Mouse (Mus musculus) heart, embryonic 16.5 days (tissue): ENCODE results near the gene E2f1. TPM values are rescaled to one million over a fixed set of nuclear protein-coding genes. Genes with fewer than 3 reads are reported as not detected.

ENCODE experiments used
- ATAC-seq: fragments of 200-750 bp; cut with Nextera tagmentation; replicated peaks from 2 replicates; pipeline ENCODE4 v1.8.0; 2017; ENCODE audit warnings: moderate number of reproducible peaks; ENCODE audit not compliant: insufficient read depth, low FRiP score; ENCODE audit errors: extremely low read depth
- H3K27ac ChIP-seq: fragments of 300-500 bp; sonication (generic); 2 replicates; pipeline ENCODE4 v1.5.1; 2014; ENCODE audit warnings: mild to moderate bottlenecking, low read length, control low read depth, moderate library complexity
- H3K27me3 ChIP-seq: fragments of 300-500 bp; sonication (generic); 2 replicates; pipeline ENCODE4 v1.6.1; 2014; ENCODE audit warnings: low read length, mixed read lengths; ENCODE audit not compliant: control insufficient read depth, insufficient read depth
- H3K36me3 ChIP-seq: fragments of 300-500 bp; sonication (generic); 2 replicates; pipeline ENCODE4 v1.6.1; 2014; ENCODE audit not compliant: control insufficient read depth, insufficient read depth
- H3K4me1 ChIP-seq: fragments of 300-500 bp; sonication (generic); 2 replicates; pipeline ENCODE4 v1.6.1; 2014; ENCODE audit warnings: low read length, mixed read lengths; ENCODE audit not compliant: control insufficient read depth, insufficient read depth
- H3K4me2 ChIP-seq: fragments of 300-500 bp; sonication (generic); 2 replicates; pipeline ENCODE4 v1.6.1; 2014; ENCODE audit warnings: low read depth, mild to moderate bottlenecking, control low read depth, low read length
- H3K4me3 ChIP-seq: fragments of 300-500 bp; sonication (generic); 2 replicates; pipeline ENCODE4 v1.5.1; 2014; ENCODE audit warnings: mild to moderate bottlenecking, control low read depth, low read length
- H3K9ac ChIP-seq: fragments of 300-500 bp; sonication (generic); 2 replicates; pipeline ENCODE4 v1.6.1; 2014; ENCODE audit warnings: low read length, control low read depth
- H3K9me3 ChIP-seq: fragments of 300-500 bp; sonication (generic); replicated peaks from 2 replicates; pipeline ENCODE4 v1.6.1; 2016; ENCODE audit warnings: low read length; ENCODE audit not compliant: control insufficient read depth
- WGBS: fragments of 180-500 bp; shearing (Covaris S2); extraction: QIAGEN DNeasy Blood & Tissue Kit; methylation state at CpG from one replicate; pipeline ENCODE4 v1.1.7; 2014; 5-methylcytosine and 5-hydroxymethylcytosine counted together
- polyA plus RNA-seq: library from polyadenylated mRNA; unstranded; fragments of >200 nt; fragmentation: Nextera tagmentation; extraction: Ambion mirVana; gene quantifications from 2 replicates; pipeline ENCODE4 v1.2.1, GENCODE M21; 2015

The E2f1 gene
- polyA plus RNA-seq, 1 experiment from 2014 or later, result 18.9 TPM

- no peaks in the 10 kb centered on the region for H3K9me3 ChIP-seq
- H3K4me2 ChIP-seq, result peak within 1 kb of the TSS; percentile 77
- peak within 1 kb of the TSS; percentile 84 for H3K4me3 ChIP-seq
- H3K36me3 ChIP-seq, result no peaks in the 10 kb centered on the region
- peak; percentile 100 for ATAC-seq
- H3K27me3 ChIP-seq, result no peaks in the 10 kb centered on the region
- WGBS, result 0% methylated on average over 13 of the region's 13 CpGs
- peak within 1 kb of the TSS; percentile 95 for H3K9ac ChIP-seq
- H3K27ac ChIP-seq, result peak within 1 kb of the TSS; percentile 76
- H3K4me1 ChIP-seq, result peaks cover 10% of the 10 kb centered on the region
These were observed 34.0 kb upstream of the E2f1 start, which contains the start of gene Pxmp4 for GRCm38 (mm10) chr2:154603638-154604153. TSS of gene Pxmp4 (minus strand) at chr2:154603708.

GRCm38 (mm10) chr2:154603007-154603637, 33.4 kb upstream of the E2f1 start:
- Histone ChIP-seq H3K27ac (peak overlapping the region; percentile 76), H3K4me3 (peak overlapping the region; percentile 84), H3K36me3 (no peaks in the 10 kb centered on the region), H3K9me3 (no peaks in the 10 kb centered on the region), H3K27me3 (no peaks in the 10 kb centered on the region), H3K9ac (peak overlapping the region; percentile 95), H3K4me2 (peak overlapping the region; percentile 77), H3K4me1 (peaks cover 10% of the 10 kb centered on the region)
- ATAC-seq, result no peak
- 11% methylated on average over 22 of the region's 22 CpGs for WGBS

GRCm38 (mm10) chr2:154601324-154601723, 31.6 kb upstream of the E2f1 start:
- no peak overlapping the region for H3K27ac ChIP-seq
- no peak overlapping the region for H3K4me2 ChIP-seq
- ATAC-seq, result no peak
- 70% methylated on average over 3 of the region's 3 CpGs for WGBS
- peaks cover 10% of the 10 kb centered on the region for H3K4me1 ChIP-seq
- no peaks in the 10 kb centered on the region for H3K9me3 ChIP-seq
- H3K27me3 ChIP-seq, result no peaks in the 10 kb centered on the region
- H3K9ac ChIP-seq, result no peak overlapping the region
- H3K4me3 ChIP-seq, result no peak overlapping the region
- no peaks in the 10 kb centered on the region for H3K36me3 ChIP-seq

- 72% methylated on average over 6 of the region's 6 CpGs for WGBS
These were observed 30.9 kb upstream of the E2f1 start for GRCm38 (mm10) chr2:154600586-154600985.

GRCm38 (mm10) chr2:154597399-154597798, 27.7 kb upstream of the E2f1 start:
- no peak for ATAC-seq
- no peak overlapping the region for H3K4me2 ChIP-seq
- H3K4me3 ChIP-seq, result no peak overlapping the region
- H3K27ac ChIP-seq, result no peak overlapping the region
- H3K27me3 ChIP-seq, result no peaks in the 10 kb centered on the region
- peaks cover 3% of the 10 kb centered on the region; the same call in 1 of the 2 replicates for H3K9me3 ChIP-seq
- H3K4me1 ChIP-seq, result no peaks in the 10 kb centered on the region
- WGBS, result 89% methylated on average over 3 of the region's 3 CpGs
- no peak overlapping the region for H3K9ac ChIP-seq
- H3K36me3 ChIP-seq, result no peaks in the 10 kb centered on the region

More at GRCm38 (mm10) chr2:154600586-154600985, 30.9 kb upstream of the E2f1 start:
- ATAC-seq, result no peak
- Histone ChIP-seq H3K4me2 (no peak overlapping the region), H3K27ac (no peak overlapping the region), H3K36me3 (no peaks in the 10 kb centered on the region), H3K9me3 (no peaks in the 10 kb centered on the region), H3K27me3 (no peaks in the 10 kb centered on the region), H3K4me3 (no peak overlapping the region), H3K4me1 (peaks cover 10% of the 10 kb centered on the region), H3K9ac (no peak overlapping the region)

- Histone ChIP-seq H3K36me3 (no peaks in the 10 kb centered on the region), H3K4me1 (no peaks in the 10 kb centered on the region), H3K27ac (no peak overlapping the region), H3K4me3 (no peak overlapping the region), H3K9ac (no peak overlapping the region), H3K9me3 (peaks cover 3% of the 10 kb centered on the region; the same call in 1 of the 2 replicates), H3K4me2 (no peak overlapping the region), H3K27me3 (no peaks in the 10 kb centered on the region)
- 69% methylated on average over 5 of the region's 5 CpGs for WGBS
- ATAC-seq, result no peak
These were observed 26.1 kb upstream of the E2f1 start for GRCm38 (mm10) chr2:154595775-154596174.

- ATAC-seq, result no peak; the same call in 1 of the 2 replicates
- no peak overlapping the region for H3K9ac ChIP-seq
- H3K4me2 ChIP-seq, result no peak overlapping the region
- no peaks in the 10 kb centered on the region for H3K36me3 ChIP-seq
- no peak overlapping the region for H3K4me3 ChIP-seq
- H3K27ac ChIP-seq, result no peak overlapping the region
- peaks cover 3% of the 10 kb centered on the region; the same call in 1 of the 2 replicates for H3K9me3 ChIP-seq
- no peaks in the 10 kb centered on the region for H3K27me3 ChIP-seq
- no peaks in the 10 kb centered on the region for H3K4me1 ChIP-seq
- WGBS, result 64% methylated on average over 3 of the region's 3 CpGs
These were observed 23.3 kb upstream of the E2f1 start for GRCm38 (mm10) chr2:154593025-154593424.

GRCm38 (mm10) chr2:154591239-154591638, 21.5 kb upstream of the E2f1 start:
- WGBS, result 84% methylated on average over 3 of the region's 3 CpGs

GRCm38 (mm10) chr2:154589051-154589450, 19.4 kb upstream of the E2f1 start:
- Histone ChIP-seq H3K4me3 (no peak overlapping the region), H3K4me2 (no peak overlapping the region), H3K36me3 (peaks cover 8% of the 10 kb centered on the region), H3K9ac (no peak overlapping the region), H3K9me3 (peaks cover 3% of the 10 kb centered on the region; the same call in 1 of the 2 replicates), H3K27me3 (no peaks in the 10 kb centered on the region), H3K27ac (no peak overlapping the region), H3K4me1 (peaks cover 10% of the 10 kb centered on the region)
- ATAC-seq, result no peak
- WGBS, result 77% methylated on average over 4 of the region's 4 CpGs

More at GRCm38 (mm10) chr2:154591239-154591638, 21.5 kb upstream of the E2f1 start:
- H3K9ac ChIP-seq, result no peak overlapping the region
- no peak overlapping the region for H3K4me3 ChIP-seq
- H3K4me1 ChIP-seq, result no peaks in the 10 kb centered on the region
- H3K27ac ChIP-seq, result no peak overlapping the region
- H3K36me3 ChIP-seq, result peaks cover 8% of the 10 kb centered on the region
- H3K4me2 ChIP-seq, result no peak overlapping the region
- peaks cover 3% of the 10 kb centered on the region; the same call in 1 of the 2 replicates for H3K9me3 ChIP-seq
- no peaks in the 10 kb centered on the region for H3K27me3 ChIP-seq
- no peak for ATAC-seq
